Mouse (Mus musculus) G1E-ER4 (cell line): ENCODE measurements around the gene Shb. TPM values are rescaled to one million over a fixed set of nuclear protein-coding genes. Genes with fewer than 3 reads are reported as not detected.

Experiments used
- GATA1 ChIP-seq: IDR thresholded peaks from one replicate; pipeline ENCODE4 v1.8.0; 2012; ENCODE audit warnings: low read length, inconsistent platforms
- polyA plus RNA-seq: library from polyadenylated mRNA; stranded (reverse); fragments of >175 nt; gene quantifications from 2 replicates; pipeline ENCODE4 v1.2.3, GENCODE M21; 2012

Gene Shb
- polyA plus RNA-seq: not detected in 2 replicates

GRCm38 (mm10) chr4:45532375-45532774 lies at the start of gene Shb:
Shb (minus strand) TSS chr4:45532470.
- no peak for TF ChIP-seq GATA1

GRCm38 (mm10) chr4:45581095-45581494 lies 48.8 kb upstream of the Shb start:
- TF ChIP-seq GATA1: no peak

- TF ChIP-seq GATA1: no peak
Observed at GRCm38 (mm10) chr4:45578554-45579370, 46.5 kb upstream of the Shb start.

DNA sequence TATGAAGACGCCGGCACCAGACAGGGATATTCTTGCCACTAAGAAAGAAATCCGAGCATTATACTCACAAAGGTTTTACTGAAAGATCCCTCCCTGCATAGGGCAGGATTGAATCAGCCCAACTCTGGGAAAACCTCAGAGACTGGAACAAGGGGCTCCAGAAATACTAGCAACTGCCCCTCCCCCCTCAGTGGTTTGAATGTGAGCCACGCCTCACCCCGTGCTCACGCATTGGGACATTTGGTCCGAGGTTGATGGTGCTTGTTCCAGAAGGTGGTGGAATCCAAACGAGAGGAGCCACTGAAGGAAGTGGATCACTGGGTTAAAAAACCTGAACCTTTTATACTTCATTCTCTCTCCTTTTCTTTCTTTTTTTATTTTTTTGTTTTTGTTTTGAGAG lies 45.4 kb upstream of the Shb start:
- no peak for TF ChIP-seq GATA1

GRCm38 (mm10) chr4:45574614-45575169 lies 42.4 kb upstream of the Shb start:
- TF ChIP-seq GATA1: no peak

DNA sequence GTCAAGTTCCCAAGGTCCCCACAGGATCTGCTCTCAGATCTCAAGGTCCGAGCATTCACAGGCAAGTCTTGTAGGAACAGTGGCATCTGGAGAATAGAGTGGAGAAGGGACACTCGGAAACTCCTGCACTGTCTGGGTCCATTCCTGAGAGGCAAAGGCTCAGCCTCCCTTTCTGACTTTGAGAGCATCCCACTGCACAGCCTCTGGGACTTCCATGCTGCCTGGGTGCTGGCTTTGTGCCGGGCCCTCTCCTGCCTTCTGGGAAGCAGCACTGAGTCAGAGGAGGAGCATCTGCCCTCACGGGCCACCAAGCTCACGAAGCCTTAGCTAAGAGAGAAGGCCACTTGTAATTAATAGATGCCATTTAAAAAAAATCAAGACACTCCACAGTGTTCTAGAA lies 37.3 kb upstream of the Shb start:
- no peak for TF ChIP-seq GATA1

DNA sequence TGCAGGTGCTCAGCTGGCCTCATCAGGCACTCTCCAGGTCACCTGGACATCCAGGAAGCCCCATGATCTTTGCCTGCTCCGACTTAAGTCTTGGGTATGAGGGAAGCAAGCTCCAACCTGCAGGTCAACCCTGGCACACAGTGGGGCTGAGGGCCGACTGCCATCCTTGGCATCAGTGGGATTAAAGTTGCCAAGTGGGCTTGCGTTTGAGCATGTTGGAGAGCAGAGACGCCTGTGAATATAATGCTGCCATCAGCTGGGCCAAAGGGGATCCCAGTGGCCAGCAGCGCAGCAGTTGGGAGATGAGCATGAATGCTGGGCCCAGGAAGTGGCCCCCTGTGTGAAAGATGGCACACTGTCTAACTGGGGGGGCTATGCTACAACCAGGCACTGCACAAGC lies 25.9 kb upstream of the Shb start:
- TF ChIP-seq GATA1: no peak

DNA sequence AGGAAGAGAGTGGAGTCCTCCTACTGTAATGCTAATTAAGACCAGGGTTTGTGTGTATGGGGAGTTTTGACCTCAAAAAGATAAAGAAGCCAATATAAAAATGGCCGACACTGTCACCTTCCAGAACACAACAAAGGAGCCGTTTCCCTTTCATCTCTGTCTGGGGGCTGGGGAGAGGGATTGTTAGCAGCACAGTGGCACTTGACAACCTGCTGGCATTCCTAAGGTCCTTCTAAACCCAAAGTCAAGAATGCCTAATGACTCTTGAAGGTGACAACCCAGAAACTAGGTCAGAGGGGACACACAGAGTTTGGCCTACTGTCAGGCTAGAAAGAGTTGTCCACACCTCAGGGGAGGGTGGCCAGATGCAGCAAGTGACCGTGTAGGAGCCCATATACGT lies 20.3 kb upstream of the Shb start:
- TF ChIP-seq GATA1: no peak

- no peak for TF ChIP-seq GATA1
Observed at GRCm38 (mm10) chr4:45550970-45551369, 18.7 kb upstream of the Shb start.

- TF ChIP-seq GATA1: no peak
Observed at GRCm38 (mm10) chr4:45549514-45549913, 17.2 kb upstream of the Shb start.

DNA sequence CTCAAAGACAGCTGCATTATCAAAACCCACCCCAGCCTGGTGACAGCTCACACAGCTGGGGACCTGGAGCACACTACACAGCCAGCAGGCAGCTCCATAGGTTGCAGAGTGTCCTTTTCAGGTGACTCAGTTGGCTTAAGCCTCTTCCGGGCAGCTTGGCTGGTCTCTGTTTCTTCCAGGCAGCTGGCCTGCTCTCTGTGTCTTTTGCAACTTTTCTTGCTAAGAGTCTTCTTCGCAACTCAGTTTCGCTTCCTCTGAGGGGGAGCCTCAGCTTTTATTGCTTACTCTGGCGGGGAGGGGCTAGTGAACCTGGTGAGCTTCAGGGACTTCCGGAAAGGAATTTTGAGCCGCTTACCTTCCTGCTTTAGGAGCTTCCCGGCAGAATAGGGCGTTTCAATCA lies 13.6 kb upstream of the Shb start:
- TF ChIP-seq GATA1: no peak

DNA sequence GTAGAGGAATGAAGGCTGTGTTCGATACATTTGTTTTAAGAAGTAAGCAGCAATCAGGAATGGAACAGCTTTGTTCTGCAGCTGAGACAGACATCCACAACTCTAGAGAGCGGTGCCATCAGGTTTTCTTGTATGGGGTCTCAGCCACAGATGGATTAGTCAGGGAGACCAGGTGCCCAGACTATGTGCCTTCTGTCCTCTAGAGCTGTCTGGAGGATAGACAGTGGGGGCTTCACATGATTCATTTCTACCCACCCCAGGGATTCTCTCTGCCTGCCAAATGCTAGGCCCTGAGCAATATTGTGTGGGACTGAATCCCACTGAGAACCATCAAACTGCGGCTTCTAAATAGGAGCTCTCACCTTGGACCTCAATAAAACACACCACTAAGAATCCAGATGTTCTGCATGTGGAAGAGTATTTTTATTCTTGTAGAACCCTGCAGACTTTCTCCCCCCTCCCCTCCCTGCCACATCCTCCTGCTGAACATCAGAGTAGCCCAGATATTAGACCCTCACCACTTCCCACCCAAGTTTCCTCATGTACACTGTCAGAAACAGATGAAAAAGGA lies 11.3 kb upstream of the Shb start:
- TF ChIP-seq GATA1: no peak

- no peak for TF ChIP-seq GATA1
Observed at GRCm38 (mm10) chr4:45540151-45540933, 8.1 kb upstream of the Shb start.

- TF ChIP-seq GATA1: no peak
Observed at GRCm38 (mm10) chr4:45539187-45539586, 6.9 kb upstream of the Shb start.

DNA sequence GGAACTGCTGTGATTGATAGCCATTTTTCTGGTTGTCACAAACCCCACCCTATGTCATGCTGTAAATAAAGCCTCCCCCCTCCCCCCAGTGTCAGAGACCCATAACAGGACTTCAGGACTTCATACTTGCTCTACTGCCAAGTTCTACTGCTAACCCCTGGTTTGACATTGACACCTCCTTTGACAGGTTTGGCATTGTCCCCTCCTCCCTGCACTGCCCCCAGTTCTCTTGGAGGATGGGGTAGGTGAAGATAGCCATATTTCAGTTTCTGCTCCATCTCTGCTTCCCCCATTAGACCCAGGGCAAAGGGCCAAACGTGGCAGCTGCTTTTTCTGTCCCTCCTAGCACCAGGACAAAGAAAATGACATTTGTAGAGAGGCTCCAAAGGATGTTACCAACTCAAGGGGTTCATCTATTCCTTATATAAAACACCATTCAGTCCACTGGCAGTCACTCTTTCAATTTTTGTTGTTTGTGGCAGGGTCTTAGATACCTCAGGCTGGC lies 1.2 kb upstream of the Shb start:
- TF ChIP-seq GATA1: no peak
